Mouse (Mus musculus): ENCODE measurements at regions not wholly inside any gene's neighbourhood (a gene's known extent, or its start where the extent isn't known, plus 50 kb on each side); places are given as distances from the start of the nearest gene placed in this dataset.

DNA sequence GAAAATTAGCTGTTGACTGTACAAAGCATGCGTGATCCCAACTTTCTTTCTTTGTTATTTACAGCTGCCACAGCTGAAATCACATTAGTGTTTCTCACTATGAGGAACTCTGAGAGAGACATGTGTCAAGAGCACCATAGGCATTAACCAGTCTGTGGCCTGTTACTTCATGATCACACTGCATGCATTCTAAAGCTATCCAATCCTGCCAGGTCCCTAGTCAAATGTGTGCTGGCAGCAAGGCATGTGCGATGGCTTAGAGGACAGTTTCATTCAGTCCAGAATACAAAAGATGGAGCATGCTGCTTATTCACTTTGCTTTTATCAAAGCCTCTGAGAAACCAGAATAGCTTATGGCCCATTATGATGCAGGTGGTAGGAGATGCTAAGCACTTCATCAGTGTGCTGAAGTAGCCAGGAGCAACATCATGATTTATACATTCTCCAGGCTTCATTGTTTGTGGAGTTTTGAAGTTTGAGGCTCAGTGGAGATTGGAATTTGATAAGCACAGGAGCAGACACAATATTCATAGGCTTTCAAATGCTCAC is 882.9 kb upstream of the Lrrn3 start:
- DNase-seq (ENCODE audit: low read depth, low spot score): no peak

DNA sequence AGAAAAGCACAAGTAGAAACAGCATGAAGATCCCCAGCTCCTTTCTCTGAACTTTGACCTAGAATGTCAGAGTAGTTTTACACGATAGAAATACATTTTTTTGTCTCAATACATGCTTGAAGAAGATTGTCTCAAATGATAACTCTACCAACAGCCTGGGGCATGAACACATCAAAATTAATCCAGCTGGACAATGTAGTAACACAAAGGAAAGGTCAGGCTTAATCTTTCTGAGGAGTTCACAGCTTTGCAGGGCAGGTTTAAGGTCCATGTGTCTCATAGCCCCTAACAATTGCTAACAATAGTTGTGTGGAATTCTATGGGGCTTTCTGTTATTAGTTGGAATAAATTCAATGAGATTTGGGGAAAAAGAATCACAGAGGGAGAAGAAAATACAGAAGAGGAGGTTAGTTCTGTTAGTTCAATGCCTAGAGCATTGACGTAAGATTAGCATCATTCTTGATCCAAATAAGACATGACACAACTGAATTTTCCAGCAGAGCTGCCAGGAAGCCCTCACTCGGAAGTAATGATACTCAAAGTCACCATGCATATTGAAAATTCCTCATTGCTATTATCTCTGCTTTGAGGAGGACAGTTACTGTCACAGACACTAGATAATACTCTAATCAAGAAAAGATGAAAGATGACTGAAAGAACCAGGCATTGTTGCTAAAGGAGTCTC is 852.9 kb upstream of the Lrrn3 start:
- DNase-seq (ENCODE audit: low read depth, low spot score): no peak

DNA sequence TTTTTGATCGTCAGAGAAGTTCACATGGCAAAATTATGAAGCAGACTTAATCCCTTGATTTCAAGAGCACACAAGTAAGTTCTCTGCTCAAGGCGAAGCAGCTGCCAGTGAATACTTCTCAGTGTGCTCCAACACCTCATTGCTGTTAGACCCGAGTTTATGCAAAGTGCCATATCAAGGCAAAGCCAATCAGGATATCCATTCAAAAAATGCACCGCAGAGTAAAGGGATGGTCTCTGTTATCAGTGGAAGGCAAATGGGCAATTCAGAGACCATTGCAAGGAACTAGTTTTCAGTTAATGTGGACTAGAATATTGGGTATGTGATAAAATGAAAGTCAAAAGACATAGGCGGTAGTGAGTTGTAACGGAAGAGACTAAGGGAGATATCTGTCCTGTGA is 820.2 kb upstream of the Lrrn3 start:
- no peak for DNase-seq (ENCODE audit: low read depth, low spot score)

DNA sequence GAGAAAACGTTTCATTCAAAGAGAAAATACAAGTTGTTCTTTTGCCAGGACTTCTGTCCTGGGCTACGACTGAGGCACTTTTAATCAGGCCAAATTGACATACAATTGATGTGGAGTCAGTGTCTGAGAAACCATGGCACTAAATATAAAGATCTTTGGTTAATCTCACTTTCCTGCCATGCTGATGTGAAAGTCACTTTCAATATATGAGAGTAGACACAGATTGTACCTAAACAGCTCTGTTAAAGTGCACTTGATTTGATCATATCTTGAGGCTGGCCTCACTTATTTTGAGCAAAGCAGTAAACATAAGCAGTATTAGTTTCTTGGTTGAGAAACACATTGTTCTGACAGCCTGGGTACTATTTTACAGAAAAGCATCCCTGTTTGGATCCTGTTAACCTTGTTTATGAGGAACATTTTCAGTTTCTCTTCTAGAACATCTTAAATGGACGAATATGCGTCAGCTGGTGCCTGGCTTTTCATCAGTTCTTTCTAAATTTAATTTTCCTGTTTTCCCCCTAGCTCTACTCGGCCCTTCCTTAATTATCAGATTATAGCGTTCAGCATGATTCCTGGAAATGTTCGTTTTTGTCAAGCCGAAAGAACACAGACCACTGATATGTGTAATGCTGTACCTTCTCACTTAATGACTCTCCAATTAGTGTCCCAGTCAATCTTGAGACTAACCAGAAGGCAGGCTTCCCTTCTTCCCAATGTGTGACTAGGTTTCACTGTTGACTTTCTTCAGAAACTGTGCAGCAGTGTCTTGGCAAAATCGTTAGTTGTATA is 791.2 kb upstream of the Lrrn3 start:
- DNase-seq (ENCODE audit: low read depth, low spot score): no peak

DNA sequence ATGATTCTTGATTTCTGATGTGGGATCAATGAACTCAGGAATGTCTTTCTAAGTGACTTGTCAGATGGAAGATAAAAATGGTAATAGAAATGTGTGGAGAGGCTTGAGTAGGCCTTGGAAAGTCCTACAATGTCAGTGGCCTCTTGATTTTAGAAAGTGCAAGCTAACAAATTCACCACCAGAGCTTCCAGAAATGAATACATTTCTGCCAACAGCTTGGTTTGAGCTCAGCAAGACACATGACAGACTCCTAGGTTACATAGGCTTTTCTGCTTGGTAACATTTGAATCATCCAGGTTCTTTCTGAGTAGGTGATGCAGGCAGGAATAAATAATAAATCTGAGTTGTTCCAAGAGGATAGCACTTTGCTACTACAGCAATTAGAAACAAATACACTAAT is 764.2 kb upstream of the Lrrn3 start:
- no peak for DNase-seq (ENCODE audit: low read depth, low spot score)

DNA sequence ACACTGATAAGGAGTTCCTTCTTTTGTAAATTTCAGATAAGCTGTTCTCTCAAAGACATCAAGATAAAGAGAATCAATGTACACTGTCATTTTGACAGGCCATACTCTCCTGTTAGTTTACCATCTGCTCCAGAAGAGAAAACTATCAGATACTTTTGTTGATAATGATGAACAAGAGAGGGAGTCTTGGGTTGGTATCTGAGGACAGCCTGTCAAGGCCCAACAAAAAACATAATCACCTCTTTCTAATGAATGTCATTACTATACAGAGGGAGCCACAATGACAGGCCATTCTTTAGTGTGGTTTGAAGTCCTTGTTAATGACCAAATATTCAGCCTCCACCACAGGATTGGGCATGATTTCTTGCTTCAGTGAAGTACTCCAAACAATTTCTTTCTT is 743.0 kb upstream of the Lrrn3 start:
- no peak for DNase-seq (ENCODE audit: low read depth, low spot score)

DNA sequence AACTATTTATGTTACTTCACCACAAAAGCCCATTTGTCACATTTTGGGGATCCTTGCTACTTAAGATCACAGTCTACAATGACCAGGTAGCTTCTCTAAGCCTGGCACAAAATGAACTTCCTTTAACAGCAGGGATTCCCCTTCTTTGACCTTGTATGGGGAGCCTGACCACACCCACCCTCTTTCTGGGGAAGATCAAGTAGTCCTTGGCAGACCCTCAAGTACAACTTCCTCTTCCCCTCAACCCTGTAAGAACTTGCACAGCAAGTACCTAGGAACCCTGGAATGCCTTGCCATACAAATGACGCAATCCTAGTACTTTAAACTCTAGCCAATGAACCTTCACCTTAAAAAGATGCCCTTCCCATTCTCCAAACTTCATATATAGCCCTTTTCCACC is 695.4 kb upstream of the Lrrn3 start:
- peak; percentile 38 for DNase-seq (ENCODE audit: low read depth, low spot score)

DNA sequence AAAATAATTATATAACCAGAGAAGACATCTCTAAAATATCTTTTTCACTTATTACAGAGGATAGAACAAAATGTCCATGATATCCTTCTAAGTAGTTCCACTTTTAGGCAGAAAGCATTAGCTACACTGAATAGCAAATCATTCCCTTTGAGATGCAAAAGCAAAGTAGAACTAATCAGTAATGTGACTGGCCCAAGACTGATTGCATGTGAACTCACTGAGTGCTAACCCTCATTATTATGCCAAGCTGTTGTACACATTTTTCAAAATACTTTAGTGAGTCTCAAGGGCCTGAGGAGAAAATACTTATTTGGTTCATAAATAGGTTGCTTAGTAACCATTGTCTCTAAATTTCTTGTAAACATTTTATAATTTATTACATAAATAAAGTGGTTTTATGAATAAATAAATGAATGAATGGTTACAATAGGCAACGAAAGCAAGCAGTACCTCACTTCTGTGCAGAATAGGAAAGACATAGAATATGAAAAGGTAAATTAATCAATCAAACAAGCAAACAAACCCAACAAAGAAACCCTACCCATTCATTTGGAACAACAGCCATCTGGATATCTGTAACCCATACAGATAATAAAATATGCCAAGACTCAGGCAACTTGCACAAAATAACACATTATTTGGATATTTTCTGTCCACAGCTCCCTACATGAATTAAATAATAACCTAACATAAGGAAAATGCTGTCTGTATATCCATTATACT is 693.9 kb upstream of the Lrrn3 start:
- no peak for DNase-seq (ENCODE audit: low read depth, low spot score)

DNA sequence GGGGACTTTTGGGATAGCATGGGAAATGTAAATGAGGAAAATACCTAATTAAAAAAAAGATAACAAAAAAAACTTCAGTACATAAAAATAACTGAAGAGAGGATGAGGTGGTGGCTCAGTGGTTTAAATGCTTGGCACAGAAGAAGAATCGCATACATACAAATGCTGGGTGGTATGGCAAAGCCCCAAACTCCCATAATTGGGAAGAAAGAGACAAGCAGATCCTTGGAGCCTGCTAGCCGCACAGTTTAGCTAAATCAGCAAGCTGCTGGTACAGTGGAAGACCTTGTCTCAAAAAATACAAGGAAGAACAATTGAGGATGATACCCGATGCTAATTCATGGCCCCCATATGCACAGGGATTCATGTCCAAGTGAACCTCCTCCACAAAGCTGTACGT is 661.7 kb upstream of the Lrrn3 start:
- DNase-seq (ENCODE audit: low read depth, low spot score): no peak

DNA sequence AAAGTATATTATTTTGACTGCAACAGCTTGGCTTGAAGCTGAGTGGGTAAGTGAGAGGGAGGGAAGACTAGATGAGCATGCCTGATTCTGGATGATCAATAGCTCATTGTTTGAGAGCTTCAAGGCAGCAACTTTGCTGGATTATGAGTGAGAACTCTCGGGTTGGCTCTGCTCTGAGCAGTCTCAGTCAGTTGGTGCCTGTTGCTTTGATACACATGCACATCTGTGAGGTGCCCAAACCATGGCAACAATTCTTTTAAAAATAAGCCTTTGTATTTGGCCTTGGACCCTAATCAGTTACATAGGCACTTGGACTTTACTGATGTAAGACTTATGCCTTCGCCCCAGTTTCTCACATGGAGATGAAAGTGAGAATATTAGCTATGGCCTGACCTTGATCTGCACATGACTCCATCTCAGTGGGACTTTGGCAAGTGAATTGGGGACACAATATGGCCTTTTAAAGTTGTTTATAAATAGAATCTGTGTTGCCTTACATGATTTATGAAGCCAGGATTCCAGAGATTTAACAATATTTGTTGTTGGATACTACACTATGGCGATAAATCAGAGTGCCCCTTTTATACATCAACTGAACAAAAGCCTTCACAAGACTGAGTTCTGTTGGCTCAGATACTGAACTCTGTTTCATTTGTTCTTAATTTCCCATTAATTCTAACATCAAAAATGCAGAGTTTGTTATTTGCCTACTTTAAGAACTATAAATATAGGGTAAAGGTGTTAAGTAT is 652.6 kb upstream of the Lrrn3 start:
- no peak for DNase-seq (ENCODE audit: low read depth, low spot score)

DNA sequence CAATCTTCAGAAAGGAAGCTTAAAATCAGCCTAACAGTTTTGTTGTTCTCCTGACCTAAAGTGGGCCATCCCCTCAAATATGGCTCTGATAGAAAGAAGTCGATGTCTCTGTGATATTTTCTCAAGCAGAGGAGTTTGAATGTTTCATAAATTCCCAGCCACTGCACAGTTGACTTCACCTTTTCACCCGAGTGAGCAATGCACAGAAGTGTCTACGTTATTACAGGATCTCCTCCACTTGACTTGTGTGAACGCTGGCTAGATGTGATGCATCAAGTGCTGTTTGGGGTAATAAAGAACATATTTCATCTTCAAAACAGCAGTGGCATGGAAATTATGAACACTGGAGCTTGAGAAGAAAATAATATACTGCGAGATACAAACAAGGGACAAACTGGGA is 651.9 kb upstream of the Lrrn3 start:
- no peak for DNase-seq (ENCODE audit: low read depth, low spot score)

DNA sequence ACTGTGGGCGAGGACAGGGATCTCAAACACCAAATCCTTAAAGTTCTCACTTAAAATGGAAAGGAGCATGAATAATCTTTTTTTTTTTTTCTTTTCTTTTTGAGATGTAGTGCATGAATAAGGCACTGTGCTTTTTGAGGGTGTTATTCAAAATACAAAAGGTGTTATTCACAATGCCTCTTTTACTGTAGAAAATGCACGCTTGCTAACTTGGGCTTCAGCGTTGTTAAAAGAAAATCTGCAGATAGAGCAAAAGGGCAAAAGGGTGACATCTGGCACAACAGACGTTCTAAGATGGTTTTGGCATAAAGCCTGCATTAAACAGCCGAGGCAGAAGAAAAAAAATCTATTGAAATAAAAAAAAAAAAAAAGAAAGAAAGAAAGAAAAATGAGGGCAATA is 651.5 kb upstream of the Lrrn3 start:
- DNase-seq (ENCODE audit: low read depth, low spot score): no peak

DNA sequence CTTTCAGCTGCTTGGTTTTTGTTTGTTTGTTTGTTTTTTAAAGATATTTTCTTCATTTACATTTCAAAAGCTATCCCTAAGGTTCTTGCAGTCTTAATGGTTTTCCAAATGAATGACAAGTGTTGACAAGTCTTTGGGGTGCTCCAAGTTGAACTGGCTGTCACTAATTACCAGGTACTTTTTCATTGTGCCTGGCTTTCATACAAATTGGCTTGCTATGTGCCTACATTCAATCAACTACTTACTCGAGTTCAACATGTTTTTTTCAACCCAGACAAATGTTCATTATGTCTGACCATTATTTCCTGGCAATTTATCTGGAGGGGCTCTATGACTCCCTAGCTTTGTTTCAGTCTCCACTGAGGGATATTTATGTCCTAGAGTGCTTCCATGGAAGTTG is 614.0 kb upstream of the Lrrn3 start:
- DNase-seq (ENCODE audit: low read depth, low spot score): no peak

DNA sequence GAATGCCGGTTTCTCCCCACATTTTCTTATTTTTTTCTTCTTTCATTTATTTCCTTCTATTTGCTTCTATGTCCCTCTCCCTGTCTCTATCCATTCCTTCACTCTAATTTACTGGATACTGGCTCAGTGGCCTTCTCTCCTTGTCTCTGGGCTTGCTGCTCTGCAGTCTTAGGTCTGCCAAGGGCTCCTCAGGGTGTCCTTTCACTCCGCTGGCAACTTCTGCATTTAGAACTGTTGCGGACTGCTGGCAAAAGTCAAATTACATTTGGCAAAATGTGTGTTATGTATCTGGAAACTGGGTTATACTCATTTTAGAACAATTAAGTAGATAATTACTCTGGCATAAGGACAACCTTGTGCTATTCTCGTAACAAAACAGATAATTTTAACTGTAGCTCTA is 584.2 kb upstream of the Lrrn3 start:
- no peak for DNase-seq (ENCODE audit: low read depth, low spot score)

DNA sequence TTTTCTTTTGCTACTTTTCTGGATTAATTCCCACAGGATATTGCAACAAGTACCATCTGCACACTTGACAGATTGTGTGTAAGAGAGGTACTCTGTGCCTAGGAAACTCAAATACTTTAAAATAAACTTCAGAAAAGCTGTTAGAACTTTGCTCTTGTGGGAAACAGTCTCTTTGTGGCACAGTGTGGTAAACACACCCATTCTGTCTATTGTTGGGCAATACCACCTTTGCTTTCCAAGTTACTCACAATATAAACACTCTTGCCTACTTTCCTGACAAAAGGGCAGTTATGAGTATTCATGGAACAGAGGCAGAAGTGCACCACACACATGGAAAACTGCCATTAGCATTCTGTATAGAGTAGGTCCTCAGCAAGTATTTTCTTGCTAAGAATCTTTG is 577.5 kb upstream of the Lrrn3 start:
- no peak for DNase-seq (ENCODE audit: low read depth, low spot score)

DNA sequence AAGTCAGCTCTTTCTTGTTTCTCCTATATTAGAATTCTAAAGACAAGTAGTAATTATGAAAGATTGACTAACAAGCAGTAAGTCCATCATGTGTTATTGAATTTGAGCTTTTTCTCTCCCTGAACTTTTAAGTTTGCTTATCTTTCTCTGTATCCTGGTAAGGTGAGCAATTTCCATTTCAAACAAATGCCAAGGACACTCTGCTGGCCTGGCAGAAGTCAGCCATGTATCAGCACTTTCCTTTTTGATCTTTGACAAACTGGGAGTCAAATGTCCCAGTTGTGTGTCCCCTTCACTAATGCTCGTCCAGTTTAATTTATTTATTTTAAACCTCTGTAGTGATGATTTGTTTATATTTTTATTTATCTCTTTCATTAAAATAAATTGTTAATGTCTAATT is 562.8 kb upstream of the Lrrn3 start:
- DNase-seq (ENCODE audit: low read depth, low spot score): no peak

DNA sequence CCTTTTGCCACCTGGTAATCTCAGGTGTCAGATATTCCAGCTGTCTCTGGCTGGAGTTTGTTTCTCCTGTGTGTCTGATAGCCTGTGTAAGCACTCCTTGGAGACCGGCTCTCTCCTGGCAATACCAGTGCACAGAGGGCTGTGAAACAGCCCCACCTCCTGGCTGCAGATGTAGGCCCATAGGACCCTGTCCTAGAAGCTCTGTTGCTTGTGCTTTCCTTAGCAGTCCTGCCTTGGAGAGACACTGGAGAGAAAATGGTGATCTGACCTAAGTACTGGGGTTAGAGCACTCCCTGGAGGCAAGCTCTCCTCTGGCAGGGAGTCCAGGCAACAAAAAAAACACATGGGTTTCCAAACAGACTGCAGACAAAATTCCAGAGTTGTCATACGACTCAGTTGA is 541.6 kb upstream of the Lrrn3 start:
- DNase-seq (ENCODE audit: low read depth, low spot score): peak; percentile 28

DNA sequence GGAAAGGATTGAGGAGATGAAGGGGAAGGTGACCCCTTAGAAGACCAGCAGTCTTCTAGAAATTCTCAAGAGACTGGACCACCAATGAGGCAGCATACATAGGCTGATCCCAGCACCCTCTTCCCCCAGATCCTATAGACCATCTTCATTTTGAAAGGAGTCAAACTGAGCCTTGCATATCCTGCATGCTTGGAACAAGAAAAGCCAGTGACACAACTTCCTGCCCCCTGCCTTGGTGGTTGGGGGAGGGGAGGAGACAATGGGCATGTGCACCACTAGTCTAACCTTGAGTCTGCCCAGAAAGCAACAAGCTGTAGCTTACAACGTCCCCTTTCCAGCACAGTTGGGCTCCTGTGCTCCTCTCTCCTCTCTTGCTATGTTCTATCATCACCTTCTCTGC is 531.3 kb upstream of the Lrrn3 start:
- peak; percentile 92 for DNase-seq (ENCODE audit: low read depth, low spot score)

DNA sequence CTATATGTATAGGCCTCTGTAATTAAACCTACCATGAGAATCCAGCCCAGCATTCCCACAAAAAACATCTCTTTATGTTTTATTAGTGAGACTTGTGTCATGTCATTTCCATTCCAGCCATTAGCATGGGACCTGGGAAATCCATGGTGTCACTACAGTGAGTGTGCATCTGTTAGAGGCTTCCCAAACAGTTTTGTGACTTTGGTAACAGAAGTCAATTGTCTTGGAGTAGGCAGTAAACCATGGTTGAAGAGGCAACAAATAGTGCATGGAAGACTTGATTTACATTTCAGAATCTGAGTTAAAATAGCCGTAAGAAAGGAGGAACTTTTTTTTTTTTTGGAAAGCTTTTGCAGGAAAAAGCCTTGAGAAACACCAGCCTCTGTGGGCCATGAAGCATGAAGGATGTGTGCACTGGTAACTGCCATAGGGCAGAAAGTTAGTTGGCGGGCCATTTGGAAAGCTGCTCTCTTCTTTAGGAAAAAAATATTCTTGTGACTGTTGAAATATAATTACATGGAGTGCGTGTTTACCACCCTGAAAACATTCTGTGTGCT is 522.7 kb upstream of the Lrrn3 start:
- no peak for DNase-seq (ENCODE audit: low read depth, low spot score)

DNA sequence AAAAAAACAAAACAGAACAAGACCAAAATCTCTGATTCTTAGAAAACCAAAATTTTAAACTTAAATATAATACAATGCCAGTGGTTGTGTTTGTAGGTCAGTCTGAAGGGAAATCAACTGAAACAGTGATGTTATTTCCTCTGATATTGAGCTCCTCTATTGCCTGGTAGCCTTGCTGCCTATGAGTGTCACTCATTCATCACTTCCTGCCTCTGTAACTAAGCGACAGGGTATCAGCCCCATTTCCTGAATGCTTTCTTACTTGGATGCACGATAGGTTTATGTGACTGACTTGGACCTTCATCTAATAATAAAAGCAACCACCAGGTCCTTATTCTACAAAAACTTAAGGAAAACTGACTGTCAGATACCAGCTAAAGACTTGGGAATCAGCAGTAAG is 520.7 kb upstream of the Lrrn3 start:
- DNase-seq (ENCODE audit: low read depth, low spot score): no peak
